Comparison of ENCODE assay signal across 8 mouse cellular contexts in genomic region chr14:103346729-103347505, GRCm38 (mm10). TPM values are rescaled to one million over a fixed set of nuclear protein-coding genes. Genes with fewer than 3 reads are reported as not detected.
A peak's percentile ranks its signal among the peaks of the same experiment; 100 is the strongest.
DNase-seq lines count a peak whose midpoint lies in the region; ATAC-seq lines count a peak whose summit lies in the region.

Gene Mycbp2 (minus strand): TSS chr14:103346814.

- H3K4me2 ChIP-seq in lung, embryonic 16.5 days (ENCODE audit: low read depth, low read length), result peak within 1 kb of the TSS; percentile 88

- H3K27ac ChIP-seq in lung, embryonic 16.5 days (ENCODE audit: low read length), result peak within 1 kb of the TSS; percentile 90

- 4% methylated on average over 41 of the region's 41 CpGs for WGBS in lung, embryonic 16.5 days

- H3K27me3 ChIP-seq in lung, embryonic 16.5 days (ENCODE audit: control insufficient read depth, insufficient read depth, low read depth, low read length), result no peaks in the 10 kb centered on the region

- H3K4me1 ChIP-seq in lung, embryonic 16.5 days (replicated peaks; ENCODE audit: control insufficient read depth, insufficient read depth, low read length), result peaks cover 12% of the 10 kb centered on the region

- H3K9ac ChIP-seq in lung, embryonic 16.5 days (ENCODE audit: low read length), result peak within 1 kb of the TSS; percentile 86

- H3K4me3 ChIP-seq in lung, embryonic 16.5 days (ENCODE audit: low read length), result peak within 1 kb of the TSS; percentile 81

- peak; percentile 87 for DNase-seq in MEL-GATA-1-ER (ENCODE audit: extremely low read depth, low read depth)
- DNase-seq in cerebellum, adult 8-10 months, result peak; percentile 99
- DNase-seq in forelimb bud, embryonic 11.5 days (ENCODE audit: low read depth, low spot score), result peak; percentile 95
- DNase-seq in layer of hippocampus, adult 9-10 months (ENCODE audit: low spot score), result peak; percentile 90
- DNase-seq in ovary, postnatal 10 days (ENCODE audit: low spot score), result peak; percentile 97
- DNase-seq in thymus, postnatal 10 days (ENCODE audit: low spot score in 2 of 2), result peak; percentile 94

- no peaks in the 10 kb centered on the region for H3K36me3 ChIP-seq in lung, embryonic 16.5 days (ENCODE audit: control insufficient read depth, insufficient read depth, low read length)

- ATAC-seq in hematopoietic stem cell, adult 5-6 weeks (replicated peaks in 1 of 2; ENCODE audit: insufficient read depth in 1 of 2, low FRiP score in 2 of 2, low TSS enrichment in 1 of 2, low read depth in 1 of 2, poor library complexity in 2 of 2, severe bottlenecking in 2 of 2), result peak; percentile 70
- peak; percentile 99 for ATAC-seq in lung, embryonic 16.5 days (ENCODE audit: low read depth)

- no peaks in the 10 kb centered on the region for H3K9me3 ChIP-seq in lung, embryonic 16.5 days (ENCODE audit: control insufficient read depth, low read length)

RNA-seq across cellular contexts. Expression of gene Mycbp2, which starts in this region (rescaled TPM):
- 82.5 and 100 TPM in 2 replicates for total RNA-seq in hematopoietic stem cell, adult 5-6 weeks (2017)
- 14.5 and 14.9 TPM in 2 replicates for polyA plus RNA-seq in lung, embryonic 16.5 days (2015; fragmentation: Nextera tagmentation; extraction: Ambion mirVana)

Comparison
In these comparisons a context has a peak if more than half of its experiments do, and no peak if none do; other contexts are left out.
1. Peak in every context shown above with its lines: DNase-seq, ATAC-seq, H3K4me3 ChIP-seq and H3K27ac ChIP-seq.